Mouse (Mus musculus) urinary bladder, postnatal 4 days (tissue): ENCODE data around the gene Crtc2.
"Not testable (repeated sequence)": the region's sequence is repeated elsewhere in the genome, so short reads cannot be mapped to it uniquely, and the experiment has no call there.

Source experiments
- DNase-seq, 2 experiments: peaks; one replicate each; pipeline ENCODE4 v3.0.0; 2021 to 2022; ENCODE audit warnings: low spot score in 2 of 2

Gene Crtc2

DNA sequence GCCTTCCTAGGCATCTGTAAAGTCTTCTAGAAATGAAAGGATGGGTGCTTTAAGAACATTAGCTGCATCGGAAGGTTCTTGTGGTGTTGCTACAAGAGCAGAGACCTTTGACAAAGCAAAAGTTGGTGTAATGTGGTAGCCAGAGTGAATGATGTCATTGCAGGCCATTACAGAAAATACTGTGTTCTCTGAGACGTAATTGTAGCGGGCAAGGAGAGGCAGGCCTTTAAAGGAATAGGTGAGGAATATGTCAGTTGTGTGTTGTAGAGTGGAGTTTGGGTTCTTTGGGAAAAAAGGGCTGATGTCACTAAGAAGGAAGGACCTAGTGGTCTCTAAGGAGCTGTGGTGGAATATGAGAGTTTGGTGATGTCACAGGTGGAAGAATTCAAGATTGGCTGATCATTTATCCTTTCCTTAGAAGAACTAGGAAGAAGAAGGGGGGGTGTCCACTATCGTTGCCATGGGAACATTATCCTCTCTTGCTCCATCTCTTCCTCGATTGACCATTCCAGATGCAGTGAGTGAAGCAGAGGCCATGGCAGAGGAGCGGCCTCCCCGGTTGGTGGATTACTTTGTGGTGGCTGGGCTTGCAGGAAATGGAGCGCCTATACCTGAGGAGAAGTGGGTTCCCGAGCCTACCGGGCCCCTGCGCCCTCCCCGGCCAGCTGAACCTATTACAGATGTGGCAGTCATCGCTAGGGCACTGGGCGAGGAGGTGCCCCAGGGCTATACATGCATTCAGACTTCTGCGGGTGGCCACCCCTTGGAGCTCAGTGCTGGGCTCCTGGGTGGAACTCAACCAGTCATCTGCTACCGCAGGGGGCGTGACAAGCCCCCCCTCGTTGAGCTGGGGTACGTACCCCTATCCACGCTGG is 13.2 kb downstream of the Crtc2 start:
- no peak for DNase-seq

- DNase-seq: no peak
Measured at GRCm38 (mm10) chr3:90268190-90268589, 14.2 kb downstream of the Crtc2 start.

DNA sequence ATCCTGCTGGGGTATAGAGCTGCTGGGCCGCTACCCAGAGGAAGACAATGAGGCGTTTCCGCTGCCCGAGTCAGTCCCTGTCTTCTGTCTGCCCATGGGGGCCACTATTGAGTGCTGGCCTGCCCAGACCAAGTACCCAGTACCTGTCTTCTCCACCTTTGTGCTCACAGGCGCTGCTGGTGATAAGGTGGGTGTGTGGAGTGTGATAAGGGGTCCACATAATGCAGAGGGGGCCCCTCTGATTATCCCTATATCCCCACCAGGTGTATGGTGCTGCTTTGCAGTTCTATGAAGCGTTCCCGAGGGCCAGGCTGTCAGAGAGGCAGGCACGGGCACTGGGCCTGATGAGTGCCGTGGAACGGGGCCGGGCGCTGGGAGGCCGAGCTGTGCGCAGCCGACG is 15.0 kb downstream of the Crtc2 start:
- DNase-seq: no peak

DNA sequence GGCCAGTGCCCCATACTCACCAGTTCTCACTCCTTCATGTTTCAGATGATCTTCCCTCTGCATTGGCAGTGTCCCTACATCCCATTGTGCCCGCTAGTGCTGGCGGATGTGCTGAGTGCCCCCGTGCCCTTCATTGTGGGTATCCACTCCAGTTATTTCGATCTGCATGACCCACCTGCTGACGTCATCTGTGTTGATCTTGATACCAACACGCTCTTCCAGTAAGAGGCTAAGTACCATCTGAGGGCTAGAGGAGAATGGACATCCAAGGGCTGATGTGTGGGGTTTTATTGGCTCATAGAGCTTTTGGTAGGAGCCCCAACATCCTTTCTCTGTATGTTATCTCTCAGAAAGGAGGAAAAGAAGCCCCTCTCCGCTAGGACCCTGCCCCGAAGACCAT is 16.8 kb downstream of the Crtc2 start:
- DNase-seq: no peak

DNA sequence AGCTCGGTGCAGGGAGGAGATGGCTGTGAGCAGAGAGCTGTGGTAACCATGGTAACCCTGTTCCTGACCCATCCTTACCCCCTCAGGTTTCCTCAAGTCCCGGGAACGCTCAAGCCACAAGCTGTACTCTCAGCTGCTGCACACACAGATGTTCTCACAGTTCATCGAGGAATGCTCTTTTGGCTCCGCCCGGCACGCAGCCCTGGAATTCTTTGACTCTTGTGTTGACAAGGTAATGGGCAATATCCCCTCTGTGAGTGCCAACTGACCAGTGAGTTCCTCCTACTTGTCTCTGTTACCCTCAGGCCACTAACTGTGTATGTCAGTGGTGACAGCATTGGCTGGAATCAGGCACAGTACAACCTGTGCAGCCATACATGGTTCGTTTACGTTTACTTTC is 18.2 kb downstream of the Crtc2 start:
- no peak for DNase-seq

GRCm38 (mm10) chr3:90273855-90274254 is 19.9 kb downstream of the Crtc2 start:
- DNase-seq: no peak

GRCm38 (mm10) chr3:90275286-90275685 is 21.3 kb downstream of the Crtc2 start:
- DNase-seq: no peak

- DNase-seq: no peak
Measured at GRCm38 (mm10) chr3:90276858-90277257, 22.9 kb downstream of the Crtc2 start.

DNA sequence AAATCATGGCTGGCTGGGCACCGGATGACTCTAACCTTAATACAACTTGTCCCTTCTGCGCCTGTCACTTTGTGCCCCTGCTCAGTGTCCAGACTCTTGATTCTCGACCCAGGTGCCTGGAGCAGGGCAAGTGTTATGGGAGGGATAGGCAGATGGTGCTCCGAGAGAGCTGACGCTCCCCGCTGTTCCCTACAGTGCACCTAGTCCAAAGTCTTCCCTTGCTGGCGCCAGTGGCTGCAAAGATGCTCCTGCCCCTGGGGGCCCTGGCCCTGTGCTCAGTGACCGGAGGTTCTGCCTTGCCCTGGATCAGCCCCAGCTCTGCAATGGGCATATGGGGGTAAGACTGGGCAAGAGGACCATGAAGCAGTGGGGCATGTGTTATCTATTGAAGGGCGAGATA is 23.8 kb downstream of the Crtc2 start:
- no peak for DNase-seq

GRCm38 (mm10) chr3:90278211-90278610 is 24.2 kb downstream of the Crtc2 start:
- DNase-seq: no peak

- no peak for DNase-seq
Measured at GRCm38 (mm10) chr3:90279216-90279615, 25.3 kb downstream of the Crtc2 start.

- DNase-seq: no peak
Measured at GRCm38 (mm10) chr3:90279743-90280142, 25.8 kb downstream of the Crtc2 start.

GRCm38 (mm10) chr3:90280708-90281107 is 26.7 kb downstream of the Crtc2 start:
- DNase-seq: no peak

DNA sequence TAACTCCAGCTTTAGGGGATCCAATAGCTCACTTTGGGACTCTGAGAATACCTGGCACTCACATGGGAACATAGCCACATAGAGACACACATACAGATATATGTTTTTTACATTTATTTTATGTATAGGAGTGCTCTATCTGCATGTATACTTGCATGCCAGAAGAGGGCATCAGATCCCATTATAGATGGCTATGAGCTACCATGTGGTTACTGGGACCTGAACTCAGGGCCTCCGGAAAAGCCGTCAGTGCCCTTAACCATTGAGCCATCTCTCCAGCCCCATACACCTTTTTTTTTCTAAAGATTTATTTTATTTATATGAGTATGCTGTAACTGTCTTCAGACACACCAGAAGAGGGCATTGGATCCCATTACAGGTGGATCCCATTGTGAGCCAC is 30.2 kb downstream of the Crtc2 start:
- no peak for DNase-seq

DNA sequence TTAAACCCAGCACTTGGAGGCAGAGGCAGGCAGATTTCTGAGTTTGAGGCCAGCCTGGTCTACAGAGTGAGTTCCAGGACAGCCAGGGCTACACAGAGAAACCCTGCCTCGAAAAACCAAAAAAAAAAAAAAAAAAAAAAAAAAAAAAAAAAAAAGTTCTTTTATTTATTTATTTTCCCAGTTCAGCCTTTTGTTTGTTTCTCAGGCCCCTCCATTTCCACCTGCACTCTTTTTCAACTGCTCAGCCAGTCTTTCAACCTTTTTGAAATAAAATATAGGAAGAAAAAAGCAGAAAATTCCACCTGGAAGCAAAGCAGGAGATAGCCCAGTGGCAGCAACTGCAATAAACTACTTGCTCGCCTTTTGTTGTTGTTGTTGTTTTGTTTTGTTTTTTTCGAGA is 35.4 kb downstream of the Crtc2 start:
- DNase-seq: not testable (repeated sequence)

GRCm38 (mm10) chr3:90290602-90291001 is 36.6 kb downstream of the Crtc2 start:
- DNase-seq: no peak

- no peak for DNase-seq
Measured at GRCm38 (mm10) chr3:90291982-90292344, 38.0 kb downstream of the Crtc2 start.

DNA sequence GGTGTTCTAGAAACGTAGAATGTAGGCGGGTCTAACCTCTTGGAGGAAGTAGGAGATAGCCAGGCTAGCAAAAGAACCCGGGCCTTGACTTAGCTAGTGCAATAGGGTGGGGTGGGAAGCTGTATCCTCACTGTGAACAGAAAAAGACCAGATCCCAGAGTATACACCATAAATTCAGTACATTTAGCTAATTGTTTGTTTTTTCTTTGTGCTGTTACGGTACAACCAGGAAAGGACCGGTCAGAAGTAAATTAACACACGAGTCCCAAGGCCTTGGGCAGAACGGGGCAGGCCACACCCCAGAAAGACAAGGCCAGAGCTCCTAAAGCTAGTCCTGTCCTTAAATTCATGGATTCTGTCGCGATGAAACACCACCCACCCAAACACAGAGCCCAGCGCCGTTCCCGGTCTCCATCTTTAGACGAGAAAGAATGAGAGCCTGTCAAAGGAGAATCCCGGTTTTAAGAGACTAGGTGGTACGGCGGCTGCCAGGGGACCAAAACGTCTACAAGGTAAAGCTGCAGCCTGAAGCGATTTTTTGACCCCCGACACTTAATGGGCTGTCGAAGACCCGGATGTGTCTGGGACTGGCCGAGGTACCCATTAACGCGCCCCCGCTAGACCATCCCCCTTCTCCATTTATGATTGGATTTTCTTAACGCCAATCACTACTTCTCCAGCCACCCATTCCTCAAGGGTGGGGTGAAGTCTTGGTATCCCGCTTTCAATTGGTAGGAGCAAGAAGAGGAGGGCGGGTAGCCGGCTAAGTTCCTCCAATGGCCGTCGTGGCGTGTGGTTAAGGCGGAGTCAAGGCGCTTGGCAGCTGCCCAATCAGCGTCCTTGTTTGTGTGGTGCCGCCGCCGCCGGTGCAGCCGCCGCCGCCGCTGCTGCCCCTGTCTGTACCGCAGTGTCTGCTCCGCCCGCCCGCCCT is 38.6 kb downstream of the Crtc2 start, which contains the start of gene Gatad2b:
Gatad2b (plus strand) TSS at position 834 of the 931 bp plus-strand sequence.
- peak; percentile 97 to 98 for DNase-seq

GRCm38 (mm10) chr3:90293352-90294063 is 39.5 kb downstream of the Crtc2 start:
- peak; percentile 56 to 73 for DNase-seq

DNA sequence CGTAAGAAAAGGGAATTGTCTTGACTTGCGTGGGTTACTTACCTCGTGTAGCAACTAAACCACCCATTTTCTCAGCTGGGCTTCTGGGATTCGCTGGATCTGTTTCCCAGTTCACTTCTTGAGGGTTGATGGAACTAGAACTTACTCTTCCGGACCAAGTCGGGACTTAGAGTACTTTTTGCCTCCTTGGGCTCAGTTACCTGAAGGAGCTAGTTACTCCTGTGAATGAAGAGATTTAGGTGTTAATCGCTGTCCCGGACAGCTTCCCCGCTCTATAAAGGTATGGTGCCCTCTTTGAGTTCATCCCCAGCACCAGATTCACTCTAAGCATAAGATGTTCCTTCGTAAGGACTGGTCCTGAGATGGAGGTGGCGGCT is 40.1 kb downstream of the Crtc2 start:
- DNase-seq: no peak

DNA sequence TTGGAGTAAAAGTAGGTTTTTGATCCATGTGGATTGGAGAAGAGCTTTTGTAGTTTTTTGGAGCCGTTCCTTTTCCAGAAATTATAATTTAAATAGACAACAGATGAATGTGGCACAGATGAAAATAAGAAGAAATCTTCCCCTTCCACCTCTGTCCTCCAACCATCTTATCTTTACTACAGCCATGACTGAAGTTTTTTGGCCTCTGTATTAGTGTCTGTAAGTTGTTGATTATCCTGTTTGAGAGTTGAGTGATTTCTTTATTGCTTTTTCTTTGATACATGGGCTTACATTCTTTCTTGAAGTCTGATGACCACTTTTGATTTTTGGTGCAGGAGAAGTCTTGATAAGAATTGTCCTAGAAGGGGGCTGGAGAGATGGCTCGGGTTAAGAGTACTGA is 40.7 kb downstream of the Crtc2 start:
- no peak for DNase-seq

GRCm38 (mm10) chr3:90305801-90306200 is 51.8 kb downstream of the Crtc2 start:
- no peak for DNase-seq
